Mouse (Mus musculus) megakaryocyte, embryonic 14.5 days (primary cell): ENCODE results near the gene Sbno1.

Experiments used
- FLI1 ChIP-seq: IDR thresholded peaks from 2 replicates; pipeline ENCODE4 v1.6.1; 2012; ENCODE audit warnings: low read length, inconsistent platforms, mixed read lengths
- GATA1 ChIP-seq: IDR thresholded peaks from 3 replicates; pipeline ENCODE4 v1.6.1; 2012; ENCODE audit warnings: mixed read lengths, low read length, inconsistent platforms, borderline replicate concordance

GRCm38 (mm10) chr5:124462297-124463025 lies 36.7 kb upstream of the Sbno1 start:
- TF ChIP-seq GATA1: no peak
- TF ChIP-seq FLI1: no peak
